Mouse (Mus musculus) kidney, adult 2 months (tissue): ENCODE results near the gene Olfr435.

Source experiments
- CTCF ChIP-seq: fragments of 200-500 bp; conservative IDR thresholded peaks from 2 replicates; pipeline ENCODE4 v1.5.1; 2011; ENCODE audit warnings: low read depth, mild to moderate bottlenecking, control low read depth, low read length, moderate library complexity, mixed read lengths; ENCODE audit not compliant: insufficient read depth, insufficient read length
- POLR2A ChIP-seq: fragments of 200-500 bp; IDR thresholded peaks from one replicate; pipeline ENCODE4 v1.6.1; 2011; ENCODE audit warnings: low read depth, low read length, control low read depth

DNA sequence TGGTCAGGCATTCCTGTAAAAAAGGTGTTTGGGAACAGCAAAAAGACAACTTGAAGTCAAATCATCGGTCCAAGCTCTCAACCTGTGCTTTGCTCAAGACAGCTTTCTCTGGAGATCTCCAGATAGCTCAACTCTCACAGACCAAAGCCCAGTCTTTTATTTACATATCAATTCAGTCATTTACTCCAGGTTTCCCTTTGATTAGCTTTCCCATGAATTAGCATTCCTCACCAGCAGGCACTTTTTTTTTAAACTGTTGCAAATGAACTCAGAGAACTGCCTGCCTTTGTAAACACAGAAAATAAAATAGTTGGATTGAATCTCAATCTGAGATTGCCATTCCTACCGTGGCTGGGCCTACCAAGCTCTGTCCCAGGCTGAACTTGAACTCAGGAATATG, 8.4 kb downstream of the Olfr435 start:
- TF ChIP-seq CTCF (no peak), POLR2A (no peak)
